In the genomic region with DNA sequence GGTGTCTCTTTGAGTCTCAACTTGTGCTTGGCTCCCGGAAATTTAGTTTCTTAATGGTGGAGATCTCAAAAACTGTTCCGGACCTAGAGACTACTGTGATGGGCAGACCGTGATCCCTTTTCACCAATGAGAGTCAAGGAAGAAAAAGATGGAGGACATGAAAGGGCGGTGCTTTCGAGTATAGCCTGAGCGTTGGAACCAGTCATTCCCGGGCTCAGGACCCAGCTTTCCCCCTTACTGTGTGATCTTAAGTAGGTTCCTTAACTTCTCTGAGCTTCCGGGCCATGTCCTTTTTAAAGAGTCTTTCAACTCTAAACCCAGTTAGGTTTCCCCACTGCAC, we compare ENCODE assay signal across 8 mouse cellular contexts. TPM values are rescaled to one million over a fixed set of nuclear protein-coding genes. Genes with fewer than 3 reads are reported as not detected.
DNase-seq lines count a peak whose midpoint lies in the region; ATAC-seq lines count a peak whose summit lies in the region.

No protein-coding gene starts in this region.

- peaks cover 22% of the 10 kb centered on the region for H3K27me3 ChIP-seq in neural tube, embryonic 11.5 days (ENCODE audit: control insufficient read depth, insufficient read depth, low read length)
- H3K27me3 ChIP-seq in forebrain, embryonic 15.5 days, result peaks cover 25% of the 10 kb centered on the region
- no peaks in the 10 kb centered on the region for H3K27me3 ChIP-seq in intestine, embryonic 15.5 days (replicated peaks)

- peak overlapping the region; percentile 93 for H3K4me2 ChIP-seq in neural tube, embryonic 11.5 days (ENCODE audit: low read depth)
- peak overlapping the region; percentile 90 for H3K4me2 ChIP-seq in forebrain, embryonic 15.5 days (replicated peaks)
- peak overlapping the region; percentile 98 for H3K4me2 ChIP-seq in intestine, embryonic 15.5 days (replicated peaks)

- ATAC-seq in neural tube, embryonic 11.5 days (ENCODE audit: insufficient read depth, low FRiP score, low TSS enrichment), result no peak
- peak; percentile 69 for ATAC-seq in forebrain, embryonic 15.5 days (replicated peaks)
- peak; percentile 58 for ATAC-seq in intestine, embryonic 15.5 days

- WGBS in neural tube, embryonic 11.5 days, result under 1% methylated on average over 8 of the region's 8 CpGs
- under 1% methylated on average over 8 of the region's 8 CpGs for WGBS in forebrain, embryonic 15.5 days
- 1% methylated on average over 8 of the region's 8 CpGs for WGBS in intestine, embryonic 15.5 days

- H3K9ac ChIP-seq in neural tube, embryonic 11.5 days (ENCODE audit: low read length), result peak overlapping the region; percentile 76
- peak overlapping the region; percentile 57 for H3K9ac ChIP-seq in forebrain, embryonic 15.5 days (replicated peaks)
- H3K9ac ChIP-seq in intestine, embryonic 15.5 days, result peak overlapping the region; percentile 75

- H3K36me3 ChIP-seq in neural tube, embryonic 11.5 days (ENCODE audit: control insufficient read depth, insufficient read depth, low read length), result no peaks in the 10 kb centered on the region
- H3K36me3 ChIP-seq in forebrain, embryonic 15.5 days, result no peaks in the 10 kb centered on the region
- no peaks in the 10 kb centered on the region for H3K36me3 ChIP-seq in intestine, embryonic 15.5 days

- peak overlapping the region; percentile 45; the same call in 1 of the 2 replicates for H3K27ac ChIP-seq in neural tube, embryonic 11.5 days (ENCODE audit: low read depth, low read length)
- H3K27ac ChIP-seq in forebrain, embryonic 15.5 days (replicated peaks), result peak overlapping the region; percentile 29
- peak overlapping the region; percentile 88 for H3K27ac ChIP-seq in intestine, embryonic 15.5 days

- peak; percentile 19 to 40 for DNase-seq in adrenal gland, postnatal 36 days
- no peak for DNase-seq in adrenal gland, adult 18-20 months (ENCODE audit: low spot score in 2 of 2)
- no peak for DNase-seq in neural tube, embryonic 11.5 days (ENCODE audit: low spot score)
- no peak for DNase-seq in neural tube, embryonic 10.5 days (ENCODE audit: extremely low spot score, low spot score)
- peak; percentile 69 for DNase-seq in mesoderm, embryonic 11.5 days (ENCODE audit: low read depth, low spot score)
- no peak for DNase-seq in thymus, postnatal 25 days

- 0 out of 2 replicates have a peak, but pooled peaks cover 6% of the 10 kb centered on the region for H3K4me1 ChIP-seq in neural tube, embryonic 11.5 days (ENCODE audit: control insufficient read depth, insufficient read depth, low read length)
- H3K4me1 ChIP-seq in forebrain, embryonic 15.5 days, result peaks cover 16% of the 10 kb centered on the region
- H3K4me1 ChIP-seq in intestine, embryonic 15.5 days (replicated peaks), result peaks cover 26% of the 10 kb centered on the region

- peak overlapping the region; percentile 55 for H3K4me3 ChIP-seq in neural tube, embryonic 11.5 days (ENCODE audit: low read depth, low read length)
- peak overlapping the region; percentile 59 for H3K4me3 ChIP-seq in forebrain, embryonic 15.5 days
- H3K4me3 ChIP-seq in intestine, embryonic 15.5 days (replicated peaks), result peak overlapping the region; percentile 71

- no peaks in the 10 kb centered on the region for H3K9me3 ChIP-seq in neural tube, embryonic 11.5 days (ENCODE audit: control insufficient read depth, low read length)
- H3K9me3 ChIP-seq in forebrain, embryonic 15.5 days, result no peaks in the 10 kb centered on the region
- no peaks in the 10 kb centered on the region for H3K9me3 ChIP-seq in intestine, embryonic 15.5 days

RNA-seq across cellular contexts. Expression of gene 6030445D17Rik, which starts 0.8 kb away (rescaled TPM):
- total RNA-seq in adrenal gland, postnatal 36 days (2021), result under 1 TPM; 0.26 to 0.53 TPM
- total RNA-seq in adrenal gland, adult 18-20 months (2021), result under 1 TPM; 0.45 to 0.46 TPM
- 0.13 TPM in 1 of 2 replicates, not detected in the other for polyA plus RNA-seq in neural tube, embryonic 11.5 days (2014; fragmentation: Nextera tagmentation; extraction: Ambion mirVana)
- 0.10 and 0.57 TPM in 2 replicates for polyA plus RNA-seq in forebrain, embryonic 15.5 days (2015; fragmentation: Nextera tagmentation; extraction: Ambion mirVana)
- 0.43 and 0.50 TPM in 2 replicates for polyA plus RNA-seq in intestine, embryonic 15.5 days (2015; fragmentation: Nextera tagmentation; extraction: Ambion mirVana)

RNA-seq across cellular contexts. Expression of gene Luzp1, which starts 6.8 kb away (rescaled TPM):
- 10 to 100 TPM; 30.7 to 35.7 TPM for total RNA-seq in adrenal gland, postnatal 36 days (2021)
- total RNA-seq in adrenal gland, adult 18-20 months (2021), result 10 to 100 TPM; 32.0 to 41.5 TPM
- polyA plus RNA-seq in neural tube, embryonic 11.5 days (2014; fragmentation: Nextera tagmentation; extraction: Ambion mirVana), result 79.9 and 95.7 TPM in 2 replicates
- 62.1 and 69.8 TPM in 2 replicates for polyA plus RNA-seq in forebrain, embryonic 15.5 days (2015; fragmentation: Nextera tagmentation; extraction: Ambion mirVana)
- 114 and 115 TPM in 2 replicates for polyA plus RNA-seq in intestine, embryonic 15.5 days (2015; fragmentation: Nextera tagmentation; extraction: Ambion mirVana)

RNA-seq across cellular contexts. Expression of gene Htr1d, which starts 39.5 kb away (rescaled TPM):
- under 1 TPM in 1 of 2 experiments, not detected in 1; 0.10 TPM for total RNA-seq in adrenal gland, postnatal 36 days (2021)
- under 1 TPM in 1 of 2 experiments, not detected in 1; 0.35 TPM for total RNA-seq in adrenal gland, adult 18-20 months (2021)
- 0.17 and 0.24 TPM in 2 replicates for polyA plus RNA-seq in neural tube, embryonic 11.5 days (2014; fragmentation: Nextera tagmentation; extraction: Ambion mirVana)
- polyA plus RNA-seq in forebrain, embryonic 15.5 days (2015; fragmentation: Nextera tagmentation; extraction: Ambion mirVana), result 0.70 and 0.74 TPM in 2 replicates
- polyA plus RNA-seq in intestine, embryonic 15.5 days (2015; fragmentation: Nextera tagmentation; extraction: Ambion mirVana), result 0.11 and 0.28 TPM in 2 replicates

Comparison
In these comparisons a context has a peak if more than half of its experiments do, and no peak if none do; other contexts are left out.
1. DNase-seq: peak in adrenal gland, postnatal 36 days (2 of 2) and mesoderm, embryonic 11.5 days (single experiment); none in adrenal gland, adult 18-20 months (0 of 2), neural tube, embryonic 11.5 days (single experiment), neural tube, embryonic 10.5 days (single experiment) and thymus, postnatal 25 days (single experiment).
2. H3K27ac ChIP-seq: peak in every context shown above with its lines; median percentile 88 in intestine, embryonic 15.5 days; 45 in neural tube, embryonic 11.5 days; 29 in forebrain, embryonic 15.5 days.
3. Peak in every context shown above with its lines, with median percentiles within 50 percentile points of each other: H3K4me2 ChIP-seq, H3K4me3 ChIP-seq and H3K9ac ChIP-seq.